Mouse (Mus musculus): ENCODE results near the gene Nucks1. TPM values are rescaled to one million over a fixed set of nuclear protein-coding genes. Genes with fewer than 3 reads are reported as not detected.

Nucks1 gene
- polyA plus RNA-seq, 1 experiment from 2014 or later, result 19.1 TPM

GRCm38 (mm10) chr1:131910674-131911558 is 582 bp downstream of the Nucks1 start:
- H3K36me3 ChIP-seq (ENCODE audit: insufficient read depth, low read length), result no peaks in the 10 kb centered on the region
- peak; percentile 68 for ATAC-seq
- H3K9me3 ChIP-seq (ENCODE audit: low read length), result no peaks in the 10 kb centered on the region
- H3K27me3 ChIP-seq (replicated peaks; ENCODE audit: insufficient read depth, low read length), result no peaks in the 10 kb centered on the region
- peaks cover 7% of the 10 kb centered on the region; the same call in 1 of the 2 replicates for H3K4me1 ChIP-seq (ENCODE audit: insufficient read depth, low read depth, low read length)
- H3K4me2 ChIP-seq (replicated peaks; ENCODE audit: low read depth, low read length), result peak overlapping the region; percentile 69
- H3K4me3 ChIP-seq (ENCODE audit: low read depth, low read length), result peak overlapping the region; percentile 100
- H3K27ac ChIP-seq (ENCODE audit: low read length), result peak overlapping the region; percentile 98
- peak; percentile 85 for DNase-seq (ENCODE audit: low spot score)
- peak overlapping the region; percentile 94 for H3K9ac ChIP-seq (replicated peaks; ENCODE audit: low read depth)
- TF ChIP-seq CTCF (IDR thresholded peaks at IDR 0.05), result no peak
- no peak for TF ChIP-seq EP300 (IDR thresholded peaks at IDR 0.05)
- WGBS, result under 1% methylated on average over 59 of the region's 88 CpGs

DNA sequence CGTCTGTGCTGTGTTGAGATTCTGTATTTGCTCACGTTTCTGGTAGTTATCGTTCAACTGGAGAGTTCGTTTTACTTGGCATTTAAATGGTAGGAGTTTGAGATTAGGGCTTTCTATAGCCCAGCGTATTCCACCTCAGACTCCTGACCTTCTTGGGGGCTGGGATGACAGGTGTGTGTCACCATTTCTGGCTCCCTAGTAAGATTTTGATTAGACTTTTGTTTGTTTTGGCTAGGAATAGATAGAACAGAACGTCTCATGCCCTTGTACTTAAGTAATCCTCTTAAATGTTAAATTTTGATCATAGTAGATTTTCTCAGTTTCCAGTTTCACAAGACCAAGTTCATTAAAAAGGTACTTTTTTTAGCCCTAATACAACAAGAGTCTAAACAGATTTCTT is 7.3 kb downstream of the Nucks1 start:
- H3K9ac ChIP-seq (replicated peaks; ENCODE audit: low read depth), result no peak overlapping the region
- H3K4me1 ChIP-seq (ENCODE audit: insufficient read depth, low read depth, low read length), result no peaks in the 10 kb centered on the region
- H3K27me3 ChIP-seq (replicated peaks; ENCODE audit: insufficient read depth, low read length), result no peaks in the 10 kb centered on the region
- 52% methylated on average over 6 of the region's 6 CpGs for WGBS
- no peak for ATAC-seq
- H3K4me3 ChIP-seq (ENCODE audit: low read depth, low read length), result no peak overlapping the region
- peak; percentile 25; the same call in 1 of the 2 replicates for TF ChIP-seq EP300 (IDR thresholded peaks at IDR 0.05)
- TF ChIP-seq CTCF (IDR thresholded peaks at IDR 0.05), result no peak
- no peaks in the 10 kb centered on the region for H3K9me3 ChIP-seq (ENCODE audit: low read length)
- DNase-seq (ENCODE audit: low spot score), result no peak
- H3K36me3 ChIP-seq (ENCODE audit: insufficient read depth, low read length), result peaks cover 5% of the 10 kb centered on the region; the same call in 1 of the 2 replicates
- H3K4me2 ChIP-seq (replicated peaks; ENCODE audit: low read depth, low read length), result no peak overlapping the region
- no peak overlapping the region for H3K27ac ChIP-seq (ENCODE audit: low read length)

DNA sequence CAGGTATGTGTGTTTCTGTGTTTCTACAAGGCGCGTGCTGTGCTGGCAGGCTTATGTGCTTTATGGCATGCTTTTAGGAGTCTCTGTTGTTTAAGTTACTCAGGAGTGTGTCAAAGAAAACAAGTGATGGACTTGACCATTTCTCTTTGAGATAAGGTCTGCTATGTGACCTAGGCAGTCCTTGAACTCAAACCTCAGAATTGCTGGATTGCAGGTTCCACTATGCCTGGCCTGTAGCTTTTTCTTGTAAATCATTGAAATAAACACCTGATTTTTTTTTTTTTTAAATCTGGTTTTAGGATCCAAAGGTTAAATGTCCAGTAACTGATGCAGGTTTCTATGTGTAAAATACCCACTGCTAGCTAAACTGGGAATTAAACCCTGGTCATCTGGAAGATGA is 8.7 kb downstream of the Nucks1 start:
- TF ChIP-seq CTCF (IDR thresholded peaks at IDR 0.05) (no peak), EP300 (IDR thresholded peaks at IDR 0.05) (no peak)
- 96% methylated on average over 2 of the region's 2 CpGs for WGBS
- ATAC-seq, result no peak

DNA sequence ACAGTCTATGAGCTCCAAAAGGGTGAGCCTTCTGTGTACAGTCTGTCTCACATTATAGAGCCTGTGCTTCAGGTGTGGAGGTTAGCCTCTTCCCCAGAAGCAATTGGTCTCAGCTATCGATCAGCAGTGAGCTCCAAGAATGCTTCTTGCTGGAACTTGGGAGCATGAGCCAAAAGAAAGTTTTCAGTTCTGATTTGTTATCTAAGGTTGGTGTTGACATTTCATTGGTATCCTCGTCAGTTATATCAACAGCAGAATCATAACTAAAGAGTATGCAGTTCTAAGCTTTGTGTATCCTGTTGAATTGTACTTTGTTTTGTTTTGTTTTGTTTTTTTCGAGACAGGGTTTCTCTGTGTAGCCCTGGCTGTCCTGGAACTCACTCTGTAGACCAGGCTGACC is 11.8 kb downstream of the Nucks1 start:
- no peak overlapping the region for H3K4me3 ChIP-seq (ENCODE audit: low read depth, low read length)
- H3K36me3 ChIP-seq (ENCODE audit: insufficient read depth, low read length), result peaks cover 23% of the 10 kb centered on the region
- ATAC-seq (no peak), DNase-seq (ENCODE audit: low spot score) (no peak)
- H3K9ac ChIP-seq (replicated peaks; ENCODE audit: low read depth), result no peak overlapping the region
- 84% methylated on average over 3 of the region's 3 CpGs for WGBS
- no peaks in the 10 kb centered on the region for H3K27me3 ChIP-seq (replicated peaks; ENCODE audit: insufficient read depth, low read length)
- H3K27ac ChIP-seq (ENCODE audit: low read length), result no peak overlapping the region
- H3K9me3 ChIP-seq (ENCODE audit: low read length), result no peaks in the 10 kb centered on the region
- TF ChIP-seq CTCF (IDR thresholded peaks at IDR 0.05), result no peak
- no peak for TF ChIP-seq EP300 (IDR thresholded peaks at IDR 0.05)
- no peaks in the 10 kb centered on the region for H3K4me1 ChIP-seq (ENCODE audit: insufficient read depth, low read depth, low read length)
- no peak overlapping the region for H3K4me2 ChIP-seq (replicated peaks; ENCODE audit: low read depth, low read length)

More for the DNA sequence above, 8.7 kb downstream of the Nucks1 start:
- no peak overlapping the region for H3K27ac ChIP-seq (ENCODE audit: low read length)
- H3K9me3 ChIP-seq (ENCODE audit: low read length), result no peaks in the 10 kb centered on the region
- no peak overlapping the region for H3K9ac ChIP-seq (replicated peaks; ENCODE audit: low read depth)
- no peak overlapping the region for H3K4me3 ChIP-seq (ENCODE audit: low read depth, low read length)
- H3K27me3 ChIP-seq (replicated peaks; ENCODE audit: insufficient read depth, low read length), result no peaks in the 10 kb centered on the region
- no peak for DNase-seq (ENCODE audit: low spot score)
- no peaks in the 10 kb centered on the region for H3K4me1 ChIP-seq (ENCODE audit: insufficient read depth, low read depth, low read length)
- no peak overlapping the region for H3K4me2 ChIP-seq (replicated peaks; ENCODE audit: low read depth, low read length)
- peaks cover 10% of the 10 kb centered on the region; the same call in 1 of the 2 replicates for H3K36me3 ChIP-seq (ENCODE audit: insufficient read depth, low read length)

- Histone ChIP-seq H3K4me2 (replicated peaks; ENCODE audit: low read depth, low read length) (no peak overlapping the region), H3K4me3 (ENCODE audit: low read depth, low read length) (no peak overlapping the region), H3K36me3 (ENCODE audit: insufficient read depth, low read length) (peaks cover 22% of the 10 kb centered on the region; the same call in 1 of the 2 replicates), H3K27me3 (replicated peaks; ENCODE audit: insufficient read depth, low read length) (no peaks in the 10 kb centered on the region), H3K4me1 (ENCODE audit: insufficient read depth, low read depth, low read length) (no peaks in the 10 kb centered on the region), H3K9me3 (ENCODE audit: low read length) (no peaks in the 10 kb centered on the region), H3K27ac (ENCODE audit: low read length) (no peak overlapping the region), H3K9ac (replicated peaks; ENCODE audit: low read depth) (no peak overlapping the region)
- DNase-seq (ENCODE audit: low spot score) (no peak), ATAC-seq (no peak)
- no peak for TF ChIP-seq EP300 (IDR thresholded peaks at IDR 0.05)
- TF ChIP-seq CTCF (IDR thresholded peaks at IDR 0.05), result no peak
- WGBS, result 68% methylated on average over 2 of the region's 2 CpGs
These were observed 23.1 kb downstream of the Nucks1 start for GRCm38 (mm10) chr1:131933471-131933870.

GRCm38 (mm10) chr1:131937659-131938305 is 27.4 kb downstream of the Nucks1 start:
- no peaks in the 10 kb centered on the region for H3K9me3 ChIP-seq (ENCODE audit: low read length)
- TF ChIP-seq EP300 (IDR thresholded peaks at IDR 0.05) (no peak), CTCF (IDR thresholded peaks at IDR 0.05) (peak; percentile 91)
- DNase-seq (ENCODE audit: low spot score) (peak; percentile 74), ATAC-seq (0 out of 2 replicates have a peak, but pooled peaks have one; percentile 32)
- no peak overlapping the region for H3K9ac ChIP-seq (replicated peaks; ENCODE audit: low read depth)
- no peak overlapping the region for H3K4me3 ChIP-seq (ENCODE audit: low read depth, low read length)
- no peaks in the 10 kb centered on the region for H3K27me3 ChIP-seq (replicated peaks; ENCODE audit: insufficient read depth, low read length)
- H3K36me3 ChIP-seq (ENCODE audit: insufficient read depth, low read length), result no peaks in the 10 kb centered on the region
- H3K27ac ChIP-seq (ENCODE audit: low read length), result 0 out of 2 replicates have a peak overlapping the region, but pooled peaks have one; percentile 23
- 54% methylated on average over 6 of the region's 6 CpGs for WGBS
- no peak overlapping the region for H3K4me2 ChIP-seq (replicated peaks; ENCODE audit: low read depth, low read length)
- H3K4me1 ChIP-seq (ENCODE audit: insufficient read depth, low read depth, low read length), result no peaks in the 10 kb centered on the region

All from lung, postnatal 0 days (tissue).